Mouse (Mus musculus) neural tube, embryonic 14.5 days (tissue): ENCODE measurements at regions not wholly inside any gene's neighbourhood (a gene's known extent, or its start where the extent isn't known, plus 50 kb on each side); places are given as distances from the start of the nearest gene placed in this dataset.
"Not testable (repeated sequence)": the region's sequence is repeated elsewhere in the genome, so short reads cannot be mapped to it uniquely, and the experiment has no call there.

Experiments
- ATAC-seq: fragments of 200-750 bp; cut with Nextera tagmentation; 2 replicates; pipeline ENCODE4 v1.8.0; 2017; ENCODE audit warnings: low read depth, mild to moderate bottlenecking, moderate TSS enrichment, moderate library complexity
- H3K27ac ChIP-seq: fragments of 300-500 bp; sonication (generic); 2 replicates; pipeline ENCODE4 v1.5.1; 2014; ENCODE audit warnings: low read depth, mild to moderate bottlenecking, control low read depth, low read length, moderate library complexity, mixed read lengths
- H3K27me3 ChIP-seq: fragments of 300-500 bp; sonication (generic); 2 replicates; pipeline ENCODE4 v1.6.1; 2014; ENCODE audit warnings: low read length; ENCODE audit not compliant: control insufficient read depth, insufficient read depth
- H3K36me3 ChIP-seq: fragments of 300-500 bp; sonication (generic); 2 replicates; pipeline ENCODE4 v1.6.1; 2014; ENCODE audit warnings: low read length, mixed read lengths; ENCODE audit not compliant: control insufficient read depth, insufficient read depth
- H3K4me1 ChIP-seq: fragments of 300-500 bp; sonication (generic); 2 replicates; pipeline ENCODE4 v1.6.1; 2014; ENCODE audit warnings: low read length; ENCODE audit not compliant: control insufficient read depth, insufficient read depth
- H3K4me2 ChIP-seq: fragments of 300-500 bp; sonication (generic); 2 replicates; pipeline ENCODE4 v1.6.1; 2014; ENCODE audit warnings: mild to moderate bottlenecking, low read depth, low read length, control low read depth
- H3K4me3 ChIP-seq: fragments of 300-500 bp; sonication (generic); 2 replicates; pipeline ENCODE4 v1.5.1; 2014; ENCODE audit warnings: low read depth, low read length, control low read depth, mixed read lengths
- H3K9ac ChIP-seq: fragments of 300-500 bp; sonication (generic); replicated peaks from 2 replicates; pipeline ENCODE4 v1.6.1; 2014; ENCODE audit warnings: low read depth, mild to moderate bottlenecking, control low read depth, low read length, mixed read lengths
- H3K9me3 ChIP-seq: fragments of 300-500 bp; sonication (generic); 2 replicates; pipeline ENCODE4 v1.6.1; 2016; ENCODE audit warnings: low read length; ENCODE audit not compliant: control insufficient read depth
- WGBS: fragments of 180-500 bp; shearing (Covaris S2); extraction: QIAGEN DNeasy Blood & Tissue Kit; methylation state at CpG from one replicate; pipeline ENCODE4 v1.1.7; 2014; 5-methylcytosine and 5-hydroxymethylcytosine counted together

DNA sequence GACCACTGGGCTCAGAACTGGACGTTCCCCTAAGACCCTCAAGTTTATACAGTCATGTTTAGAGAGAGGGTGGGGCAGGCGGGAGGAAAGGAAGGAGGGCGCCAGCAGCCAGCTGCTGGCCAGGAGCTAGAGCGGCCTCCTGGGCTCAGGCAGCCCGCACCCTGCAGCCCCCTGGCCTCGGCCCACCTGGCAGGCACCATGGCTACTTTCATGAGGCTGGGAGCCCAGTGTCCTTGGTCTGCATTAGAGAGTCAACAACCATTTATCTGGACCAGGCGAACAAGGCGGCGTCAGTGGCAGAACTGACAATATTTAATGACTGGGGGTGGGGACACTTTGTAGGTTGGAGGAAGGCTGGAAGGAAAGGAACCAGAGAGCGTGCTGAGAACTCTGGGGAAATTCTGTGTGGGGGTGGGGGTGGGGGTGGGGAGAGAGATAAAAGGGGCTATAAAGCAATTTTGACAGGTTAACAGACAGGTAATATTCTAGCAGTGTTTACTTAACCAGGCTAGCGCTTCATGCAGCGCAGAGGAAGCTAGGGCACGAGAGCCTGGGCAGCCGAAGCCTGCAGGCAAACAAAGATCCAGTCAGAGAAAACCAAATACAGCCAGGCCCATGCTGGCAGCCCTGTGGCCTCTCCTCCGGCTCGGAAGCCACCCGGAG is 365.6 kb downstream of the Sox9 start:
- H3K4me2 ChIP-seq, result no peak overlapping the region
- no peaks in the 10 kb centered on the region for H3K36me3 ChIP-seq
- WGBS, result 41% methylated on average over 17 of the region's 17 CpGs
- H3K4me1 ChIP-seq, result peaks cover 19% of the 10 kb centered on the region
- H3K27ac ChIP-seq, result no peak overlapping the region; the same call in 1 of the 2 replicates
- H3K9me3 ChIP-seq, result no peaks in the 10 kb centered on the region
- H3K27me3 ChIP-seq, result no peaks in the 10 kb centered on the region
- ATAC-seq, result no peak
- no peak overlapping the region for H3K9ac ChIP-seq
- no peak overlapping the region for H3K4me3 ChIP-seq

DNA sequence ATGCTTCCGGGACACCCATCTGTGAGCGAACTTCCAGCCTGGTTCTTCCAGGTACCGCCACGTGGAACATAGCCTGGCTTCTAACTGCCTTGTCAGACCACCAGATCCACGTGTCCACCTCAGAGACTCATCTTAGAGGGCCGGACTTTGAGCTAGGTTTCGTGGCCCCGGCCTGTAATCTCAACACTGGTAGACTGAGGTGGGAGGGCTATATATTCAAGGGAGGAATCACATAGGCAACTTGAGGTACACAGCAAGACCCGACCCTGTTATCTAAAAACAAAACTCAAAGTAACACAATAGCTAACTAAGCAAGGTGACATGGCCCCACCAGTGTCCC is 366.1 kb downstream of the Sox9 start:
- no peak overlapping the region for H3K4me3 ChIP-seq
- no peak for ATAC-seq
- peaks cover 19% of the 10 kb centered on the region for H3K4me1 ChIP-seq
- no peaks in the 10 kb centered on the region for H3K36me3 ChIP-seq
- WGBS, result 90% methylated on average over 9 of the region's 9 CpGs
- no peak overlapping the region for H3K4me2 ChIP-seq
- no peaks in the 10 kb centered on the region for H3K27me3 ChIP-seq
- H3K9me3 ChIP-seq, result no peaks in the 10 kb centered on the region
- H3K9ac ChIP-seq, result no peak overlapping the region
- no peak overlapping the region; the same call in 1 of the 2 replicates for H3K27ac ChIP-seq

DNA sequence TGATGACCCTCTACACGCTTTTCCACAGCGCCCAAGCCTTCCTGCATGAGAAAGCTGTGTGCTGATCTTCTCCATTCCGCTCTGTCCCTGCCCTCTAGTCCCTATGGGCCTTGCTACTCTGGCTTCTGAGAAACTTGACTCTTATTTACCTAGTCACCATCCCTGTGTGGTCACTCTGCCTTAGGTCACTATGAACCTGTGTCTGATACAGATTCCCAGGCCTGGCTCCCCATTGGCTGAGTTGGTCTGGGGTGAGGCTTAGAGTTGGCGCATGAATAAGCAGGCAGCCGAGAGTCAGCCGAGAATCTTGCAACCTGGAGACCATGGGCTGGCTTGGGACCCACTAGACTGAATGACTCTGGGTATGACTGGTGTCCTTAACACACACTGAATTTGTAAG is 373.5 kb downstream of the Sox9 start:
- no peak for ATAC-seq
- H3K27me3 ChIP-seq, result no peaks in the 10 kb centered on the region
- no peak overlapping the region for H3K27ac ChIP-seq
- no peaks in the 10 kb centered on the region for H3K36me3 ChIP-seq
- H3K9ac ChIP-seq, result no peak overlapping the region
- no peak overlapping the region for H3K4me2 ChIP-seq
- no peak overlapping the region for H3K4me3 ChIP-seq
- H3K9me3 ChIP-seq, result no peaks in the 10 kb centered on the region
- WGBS, result 89% methylated on average over 6 of the region's 6 CpGs
- H3K4me1 ChIP-seq, result no peaks in the 10 kb centered on the region

DNA sequence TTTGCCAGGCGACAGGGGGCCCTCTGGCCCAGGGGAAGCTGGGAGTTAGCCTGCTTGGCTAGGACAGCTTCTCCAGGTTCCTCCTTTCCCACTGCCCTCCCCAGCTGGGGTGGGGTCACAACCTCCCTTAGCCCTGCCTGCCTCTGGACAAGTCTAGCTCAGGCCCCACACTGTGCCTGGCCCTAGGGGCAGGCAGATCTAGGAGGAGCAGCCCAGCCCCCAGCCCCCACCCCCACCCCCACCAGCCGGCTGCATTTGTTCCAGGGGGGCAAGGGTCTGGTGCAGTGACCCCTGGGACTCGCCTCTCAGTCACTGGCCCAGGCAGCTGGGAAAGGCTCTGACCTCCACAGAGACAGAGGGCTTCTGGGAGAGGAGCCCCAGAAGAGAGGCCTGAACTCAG is 381.9 kb downstream of the Sox9 start:
- no peak overlapping the region for H3K4me3 ChIP-seq
- ATAC-seq, result no peak
- H3K36me3 ChIP-seq, result no peaks in the 10 kb centered on the region
- WGBS, result 34% methylated on average over 3 of the region's 3 CpGs
- H3K27me3 ChIP-seq, result no peaks in the 10 kb centered on the region
- peaks cover 23% of the 10 kb centered on the region; the same call in 1 of the 2 replicates for H3K4me1 ChIP-seq
- H3K27ac ChIP-seq, result no peak overlapping the region
- no peaks in the 10 kb centered on the region for H3K9me3 ChIP-seq
- no peak overlapping the region for H3K4me2 ChIP-seq
- no peak overlapping the region for H3K9ac ChIP-seq

GRCm38 (mm10) chr11:113164510-113164909 is 382.5 kb downstream of the Sox9 start:
- ATAC-seq, result no peak
- Histone ChIP-seq H3K9me3 (no peaks in the 10 kb centered on the region), H3K27ac (no peak overlapping the region), H3K27me3 (no peaks in the 10 kb centered on the region), H3K36me3 (no peaks in the 10 kb centered on the region), H3K9ac (no peak overlapping the region), H3K4me1 (peaks cover 23% of the 10 kb centered on the region; the same call in 1 of the 2 replicates), H3K4me2 (peak overlapping the region; percentile 53), H3K4me3 (no peak overlapping the region)
- WGBS, result 13% methylated on average over 10 of the region's 10 CpGs

- peak; percentile 75 for ATAC-seq
- H3K27me3 ChIP-seq, result no peaks in the 10 kb centered on the region
- peak overlapping the region; percentile 26 for H3K4me3 ChIP-seq
- H3K4me1 ChIP-seq, result peaks cover 26% of the 10 kb centered on the region; the same call in 1 of the 2 replicates
- WGBS, result 5% methylated on average over 23 of the region's 23 CpGs
- H3K27ac ChIP-seq, result no peak overlapping the region; the same call in 1 of the 2 replicates
- no peaks in the 10 kb centered on the region for H3K36me3 ChIP-seq
- H3K9me3 ChIP-seq, result no peaks in the 10 kb centered on the region
- H3K9ac ChIP-seq, result 0 out of 2 replicates have a peak overlapping the region, but pooled peaks have one; percentile 12
- peak overlapping the region; percentile 53 for H3K4me2 ChIP-seq
Measured at GRCm38 (mm10) chr11:113165069-113165795, 383.2 kb downstream of the Sox9 start.

DNA sequence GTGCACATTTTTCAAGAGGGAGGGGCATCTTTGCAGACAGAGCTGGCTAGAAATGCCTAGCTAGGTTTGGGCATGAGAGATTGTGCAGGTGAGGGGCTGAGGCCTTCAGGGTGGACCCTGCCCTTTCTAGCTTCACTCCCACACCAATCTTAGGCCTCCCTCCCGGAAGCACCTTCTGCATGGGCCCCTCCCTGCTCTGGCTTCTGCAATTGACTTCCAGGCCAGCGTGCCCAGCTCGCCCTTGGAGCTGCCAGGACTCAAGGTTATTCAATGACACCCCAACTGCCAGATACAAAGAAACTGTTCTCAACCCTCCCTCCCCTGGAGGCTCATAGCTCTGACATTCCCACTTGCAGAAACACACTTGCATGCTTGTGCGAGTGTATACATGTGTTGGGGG is 384.5 kb downstream of the Sox9 start:
- 48% methylated on average over 4 of the region's 4 CpGs for WGBS

GRCm38 (mm10) chr11:113172497-113173140 is 390.6 kb downstream of the Sox9 start:
- H3K9me3 ChIP-seq, result no peaks in the 10 kb centered on the region
- peak overlapping the region; percentile 55 for H3K4me2 ChIP-seq
- H3K27ac ChIP-seq, result peak overlapping the region; percentile 82
- peak; percentile 76 for ATAC-seq
- H3K9ac ChIP-seq, result peak overlapping the region; percentile 56; the same call in 1 of the 2 replicates
- H3K36me3 ChIP-seq, result no peaks in the 10 kb centered on the region
- H3K4me1 ChIP-seq, result peaks cover 7% of the 10 kb centered on the region; the same call in 1 of the 2 replicates
- no peaks in the 10 kb centered on the region for H3K27me3 ChIP-seq
- peak overlapping the region; percentile 43 for H3K4me3 ChIP-seq
- 19% methylated on average over 15 of the region's 16 CpGs for WGBS

More for the DNA sequence above, 384.5 kb downstream of the Sox9 start:
- no peak for ATAC-seq
- H3K4me1 ChIP-seq, result peaks cover 26% of the 10 kb centered on the region; the same call in 1 of the 2 replicates
- no peaks in the 10 kb centered on the region for H3K27me3 ChIP-seq
- no peak overlapping the region for H3K4me3 ChIP-seq
- no peaks in the 10 kb centered on the region for H3K36me3 ChIP-seq
- no peak overlapping the region for H3K9ac ChIP-seq
- H3K9me3 ChIP-seq, result no peaks in the 10 kb centered on the region
- H3K4me2 ChIP-seq, result no peak overlapping the region
- H3K27ac ChIP-seq, result no peak overlapping the region

GRCm38 (mm10) chr11:113173317-113173716 is 391.3 kb downstream of the Sox9 start:
- not testable (repeated sequence) for H3K27me3 ChIP-seq, H3K4me3 ChIP-seq, H3K9me3 ChIP-seq, ATAC-seq, H3K4me1 ChIP-seq, H3K36me3 ChIP-seq, H3K27ac ChIP-seq, H3K9ac ChIP-seq
- peak overlapping the region; percentile 16; the same call in 1 of the 2 replicates for H3K4me2 ChIP-seq
- 15% methylated on average over 9 of the region's 12 CpGs for WGBS
